ENCODE assay signal across 8 mouse cellular contexts in genomic region chr15:103308056-103308875, GRCm38 (mm10). TPM values are rescaled to one million over a fixed set of nuclear protein-coding genes. Genes with fewer than 3 reads are reported as not detected.
DNase-seq lines count a peak whose midpoint lies in the region; ATAC-seq and TF ChIP-seq lines count a peak whose summit lies in the region.

No protein-coding gene starts in this region.

- no peak for TF ChIP-seq CTCF in gastrocnemius, adult 2 months (IDR thresholded peaks at IDR 0.05)
- peak; percentile 72 for TF ChIP-seq CTCF in lung, postnatal 0 days (IDR thresholded peaks at IDR 0.05)

- no peaks in the 10 kb centered on the region for H3K36me3 ChIP-seq in embryonic facial prominence, embryonic 12.5 days
- no peaks in the 10 kb centered on the region for H3K36me3 ChIP-seq in lung, postnatal 0 days (ENCODE audit: insufficient read depth, low read length)

- H3K9ac ChIP-seq in embryonic facial prominence, embryonic 12.5 days, result peak overlapping the region; percentile 34; the same call in 1 of the 2 replicates
- H3K9ac ChIP-seq in lung, postnatal 0 days (replicated peaks; ENCODE audit: low read depth), result no peak overlapping the region

- no peaks in the 10 kb centered on the region for H3K9me3 ChIP-seq in embryonic facial prominence, embryonic 12.5 days
- no peaks in the 10 kb centered on the region for H3K9me3 ChIP-seq in lung, postnatal 0 days (ENCODE audit: low read length)

- H3K4me1 ChIP-seq in embryonic facial prominence, embryonic 12.5 days, result peaks cover 29% of the 10 kb centered on the region
- peaks cover 7% of the 10 kb centered on the region; the same call in 1 of the 2 replicates for H3K4me1 ChIP-seq in lung, postnatal 0 days (ENCODE audit: insufficient read depth, low read depth, low read length)

- ATAC-seq in embryonic facial prominence, embryonic 12.5 days (ENCODE audit: insufficient number of reproducible peaks, insufficient read depth, low FRiP score, low TSS enrichment), result no peak
- no peak for ATAC-seq in lung, postnatal 0 days

- WGBS in embryonic facial prominence, embryonic 12.5 days, result 44% methylated on average over 28 of the region's 28 CpGs
- WGBS in lung, postnatal 0 days, result 29% methylated on average over 28 of the region's 28 CpGs

- peak; percentile 33 for DNase-seq in gastrocnemius, adult 2 months
- no peak for DNase-seq in gastrocnemius, postnatal 10 days
- peak; percentile 54 for DNase-seq in kidney, adult 18-20 months
- peak; percentile 65 for DNase-seq in lung, postnatal 0 days (ENCODE audit: low spot score)
- DNase-seq in yolk sac, embryonic 10.5 days (ENCODE audit: low spot score), result peak; percentile 38
- DNase-seq in adrenal gland, adult 8-10 months, result no peak
- DNase-seq in cerebellum, adult 18-20 months, result no peak

- intact Hi-C loops in gastrocnemius, adult 2 months (cut with DNase I), result loop anchor here (5.0 kb wide), 1 partner anchor 341 kb away; the partner anchor contains the start of genes Hoxc10 and Hoxc5

- no peak overlapping the region for H3K27ac ChIP-seq in gastrocnemius, adult 2 months
- H3K27ac ChIP-seq in embryonic facial prominence, embryonic 12.5 days, result no peak overlapping the region
- no peak overlapping the region for H3K27ac ChIP-seq in lung, postnatal 0 days (ENCODE audit: low read length)

- peaks cover 8% of the 10 kb centered on the region; the same call in 1 of the 2 replicates for H3K27me3 ChIP-seq in embryonic facial prominence, embryonic 12.5 days
- H3K27me3 ChIP-seq in lung, postnatal 0 days (replicated peaks; ENCODE audit: insufficient read depth, low read length), result no peaks in the 10 kb centered on the region

- no peak overlapping the region for H3K4me3 ChIP-seq in gastrocnemius, adult 2 months
- H3K4me3 ChIP-seq in embryonic facial prominence, embryonic 12.5 days, result 0 out of 2 replicates have a peak overlapping the region, but pooled peaks have one; percentile 3
- no peak overlapping the region for H3K4me3 ChIP-seq in lung, postnatal 0 days (ENCODE audit: low read depth, low read length)

- TF ChIP-seq EP300 in lung, postnatal 0 days (IDR thresholded peaks at IDR 0.05), result no peak

- H3K4me2 ChIP-seq in embryonic facial prominence, embryonic 12.5 days (replicated peaks), result peak overlapping the region; percentile 30
- peak overlapping the region; percentile 11; the same call in 1 of the 2 replicates for H3K4me2 ChIP-seq in lung, postnatal 0 days (replicated peaks; ENCODE audit: low read depth, low read length)

RNA-seq across cellular contexts. Expression of gene Gpr84, which starts 2.1 kb away (rescaled TPM):
- total RNA-seq in gastrocnemius, adult 2 months (2021), result not detected
- total RNA-seq in gastrocnemius, postnatal 10 days (2021), result under 1 TPM in 1 of 2 experiments, not detected in 1; 0.14 TPM
- polyA plus RNA-seq in embryonic facial prominence, embryonic 12.5 days (2016; fragmentation: Nextera tagmentation; extraction: Ambion mirVana), result 0.47 and 0.67 TPM in 2 replicates
- polyA plus RNA-seq in lung, postnatal 0 days (2015; fragmentation: Nextera tagmentation; extraction: Ambion mirVana), result 0.67 and 2.2 TPM in 2 replicates
- total RNA-seq in adrenal gland, adult 8-10 months (2022), result not detected

RNA-seq across cellular contexts. Expression of gene Zfp385a, which starts 31.6 kb away (rescaled TPM):
- total RNA-seq in gastrocnemius, adult 2 months (2021), result 10 to 100 TPM in 1 of 2 experiments, 1 to 10 TPM in 1; 8.0 to 13.0 TPM
- 10 to 100 TPM; 39.3 to 45.7 TPM for total RNA-seq in gastrocnemius, postnatal 10 days (2021)
- polyA plus RNA-seq in embryonic facial prominence, embryonic 12.5 days (2016; fragmentation: Nextera tagmentation; extraction: Ambion mirVana), result 12.6 and 14.5 TPM in 2 replicates
- 5.0 and 6.5 TPM in 2 replicates for polyA plus RNA-seq in lung, postnatal 0 days (2015; fragmentation: Nextera tagmentation; extraction: Ambion mirVana)
- total RNA-seq in adrenal gland, adult 8-10 months (2022), result 10 to 100 TPM; 13.4 to 21.9 (median 19.1) TPM

RNA-seq across cellular contexts. Expression of gene Copz1, which starts 35.8 kb away (rescaled TPM):
- 10 to 100 TPM; 38.5 to 41.4 TPM for total RNA-seq in gastrocnemius, adult 2 months (2021)
- total RNA-seq in gastrocnemius, postnatal 10 days (2021), result 10 to 100 TPM; 45.3 to 51.4 TPM
- 257 and 268 TPM in 2 replicates for polyA plus RNA-seq in embryonic facial prominence, embryonic 12.5 days (2016; fragmentation: Nextera tagmentation; extraction: Ambion mirVana)
- 162 and 163 TPM in 2 replicates for polyA plus RNA-seq in lung, postnatal 0 days (2015; fragmentation: Nextera tagmentation; extraction: Ambion mirVana)
- total RNA-seq in adrenal gland, adult 8-10 months (2022), result 100 to 1,000 TPM; 156 to 167 (median 161) TPM

RNA-seq across cellular contexts. Expression of gene Nfe2, which starts 50.1 kb away (rescaled TPM):
- not detected for total RNA-seq in gastrocnemius, adult 2 months (2021)
- total RNA-seq in gastrocnemius, postnatal 10 days (2021), result 1 to 10 TPM in 1 of 2 experiments, not detected in 1; 1.2 TPM
- 4.9 and 5.2 TPM in 2 replicates for polyA plus RNA-seq in embryonic facial prominence, embryonic 12.5 days (2016; fragmentation: Nextera tagmentation; extraction: Ambion mirVana)
- polyA plus RNA-seq in lung, postnatal 0 days (2015; fragmentation: Nextera tagmentation; extraction: Ambion mirVana), result 10.5 and 11.2 TPM in 2 replicates
- total RNA-seq in adrenal gland, adult 8-10 months (2022), result under 1 TPM in 3 of 4 experiments, not detected in 1; 0.24 to 0.44 (median 0.37) TPM

RNA-seq across cellular contexts. Expression of gene Itga5, which starts 58.3 kb away (rescaled TPM):
- total RNA-seq in gastrocnemius, adult 2 months (2021), result 1 to 10 TPM; 5.0 to 10.0 TPM
- 10 to 100 TPM; 27.6 to 40.5 TPM for total RNA-seq in gastrocnemius, postnatal 10 days (2021)
- 49.4 and 50.9 TPM in 2 replicates for polyA plus RNA-seq in embryonic facial prominence, embryonic 12.5 days (2016; fragmentation: Nextera tagmentation; extraction: Ambion mirVana)
- 30.0 and 31.2 TPM in 2 replicates for polyA plus RNA-seq in lung, postnatal 0 days (2015; fragmentation: Nextera tagmentation; extraction: Ambion mirVana)
- 10 to 100 TPM; 29.5 to 36.7 (median 34.0) TPM for total RNA-seq in adrenal gland, adult 8-10 months (2022)

Comparison
In these comparisons a context has a peak if more than half of its experiments do, and no peak if none do; other contexts are left out.
1. DNase-seq: peak in gastrocnemius, adult 2 months (single experiment), kidney, adult 18-20 months (single experiment), lung, postnatal 0 days (single experiment) and yolk sac, embryonic 10.5 days (single experiment); none in gastrocnemius, postnatal 10 days (single experiment), adrenal gland, adult 8-10 months (single experiment) and cerebellum, adult 18-20 months (0 of 2).